Mouse (Mus musculus): ENCODE measurements around the gene 1700013G24Rik.

GRCm38 (mm10) chr4:137474694-137475093, 21.6 kb downstream of the 1700013G24Rik start:
- TF ChIP-seq CTCF (IDR thresholded peaks at IDR 0.05; ENCODE audit: low read depth), result no peak
- TF ChIP-seq EP300 (optimal IDR thresholded peaks at IDR 0.05), result no peak

All from stomach, postnatal 0 days (tissue).